Mouse (Mus musculus) spleen, adult 2 months (tissue): Measurements from ENCODE around the gene Rpl9-ps6. TPM values are rescaled to one million over a fixed set of nuclear protein-coding genes. Genes with fewer than 3 reads are reported as not detected.

Experiments
- DNase-seq, 2 experiments: peaks; one replicate each; pipeline versions ENCODE4 v3.0.0 to v3.0.0-alpha.2; 2012 to 2021; ENCODE audit warnings: low spot score in 2 of 2, low read depth in 1 of 2
- H3K27ac ChIP-seq: fragments of 200-500 bp; 2 replicates; pipeline ENCODE4 v1.5.1; 2012; ENCODE audit warnings: low read length, inconsistent platforms; ENCODE audit not compliant: insufficient read depth
- H3K27me3 ChIP-seq: fragments of 200-500 bp; 2 replicates; pipeline ENCODE4 v1.6.1; 2012; ENCODE audit warnings: mild to moderate bottlenecking, moderate library complexity, low read length, inconsistent platforms; ENCODE audit not compliant: control insufficient read depth, insufficient read depth
- H3K36me3 ChIP-seq: fragments of 200-500 bp; 2 replicates; pipeline ENCODE4 v1.6.1; 2012; ENCODE audit warnings: mild to moderate bottlenecking, low read length, inconsistent platforms; ENCODE audit not compliant: control insufficient read depth, insufficient read depth
- H3K4me1 ChIP-seq: fragments of 200-500 bp; 2 replicates; pipeline ENCODE4 v1.6.1; 2011; ENCODE audit warnings: inconsistent platforms; ENCODE audit not compliant: control insufficient read depth, insufficient read depth, insufficient read length
- H3K4me3 ChIP-seq: fragments of 200-500 bp; 2 replicates; pipeline ENCODE4 v1.5.1; 2011; ENCODE audit warnings: mild to moderate bottlenecking, inconsistent platforms; ENCODE audit not compliant: insufficient read depth, insufficient read length; ENCODE audit errors: extremely low read depth
- CTCF ChIP-seq: fragments of 200-500 bp; IDR thresholded peaks from 2 replicates; pipeline ENCODE4 v1.5.1; 2011; ENCODE audit warnings: mild to moderate bottlenecking, inconsistent platforms; ENCODE audit not compliant: insufficient read depth, insufficient read length, insufficient replicate concordance; ENCODE audit errors: extremely low read depth
- POLR2A ChIP-seq: fragments of 200-500 bp; IDR thresholded peaks from 2 replicates; pipeline ENCODE4 v1.6.1; 2011; ENCODE audit warnings: low read depth, low read length, inconsistent platforms
- WGBS: fragments of 180-500 bp; shearing (Covaris S2); methylation state at CpG from one replicate; pipeline ENCODE4 v1.1.7; 2018; 5-methylcytosine and 5-hydroxymethylcytosine counted together
- polyA plus RNA-seq: library from polyadenylated mRNA; depleted of rRNA; stranded (reverse); fragments of >200 nt; gene quantifications from 2 replicates; pipeline ENCODE4 v1.2.3, GENCODE M21; 2012

Rpl9-ps6 gene
- polyA plus RNA-seq, 1 experiment = 3.5 TPM

DNA sequence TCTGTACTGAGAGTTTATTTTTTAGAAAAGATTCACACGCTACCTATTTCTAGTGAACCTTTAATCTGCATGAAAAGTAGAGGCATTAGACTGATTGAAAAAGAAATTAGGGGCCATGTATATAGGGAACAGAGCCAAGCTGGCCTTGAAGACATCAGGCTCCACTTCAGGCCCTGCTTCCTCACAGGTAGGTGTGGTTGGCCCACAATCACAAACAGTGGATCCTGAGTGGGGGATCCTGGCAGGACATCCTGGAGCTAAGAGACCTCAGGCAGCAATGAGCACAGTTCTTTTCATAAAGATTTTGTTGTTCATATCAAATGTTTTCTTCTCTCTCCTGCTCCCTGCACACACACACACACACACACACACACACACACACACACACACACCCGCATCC is 9.6 kb downstream of the Rpl9-ps6 start:
- WGBS = 89% methylated on average over 2 of the region's 2 CpGs
- no peaks in the 10 kb centered on the region for H3K27me3 ChIP-seq
- no peaks in the 10 kb centered on the region for H3K4me1 ChIP-seq
- no peak overlapping the region for H3K27ac ChIP-seq
- no peak for DNase-seq
- H3K36me3 ChIP-seq = no peaks in the 10 kb centered on the region
- no peak overlapping the region for H3K4me3 ChIP-seq
- no peak for TF ChIP-seq POLR2A
- no peak for TF ChIP-seq CTCF

DNA sequence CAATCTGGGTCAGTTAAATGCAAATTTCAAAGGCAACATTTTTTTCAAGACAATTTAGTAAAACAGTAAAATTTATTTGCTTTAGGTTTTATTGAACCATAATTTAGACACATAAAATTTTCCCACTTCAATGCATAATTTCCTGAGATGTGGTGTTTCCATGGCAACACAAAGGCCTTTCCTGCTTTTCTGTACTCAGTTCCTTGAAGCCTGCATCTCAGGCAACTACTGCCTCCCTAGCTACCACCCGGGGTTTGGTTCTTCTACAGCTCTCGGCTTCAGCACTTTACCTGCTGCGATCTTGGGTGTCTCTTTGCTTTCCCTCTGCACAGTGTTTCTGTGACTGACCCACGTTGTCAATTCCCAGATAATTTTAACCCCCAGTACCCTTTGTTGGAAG is 14.1 kb downstream of the Rpl9-ps6 start:
- no peak for DNase-seq
- TF ChIP-seq CTCF (no peak), POLR2A (no peak)
- Histone ChIP-seq H3K4me3 (no peak overlapping the region), H3K27me3 (no peaks in the 10 kb centered on the region), H3K27ac (no peak overlapping the region), H3K36me3 (no peaks in the 10 kb centered on the region), H3K4me1 (no peaks in the 10 kb centered on the region)
- 91% methylated on average over 4 of the region's 4 CpGs for WGBS

DNA sequence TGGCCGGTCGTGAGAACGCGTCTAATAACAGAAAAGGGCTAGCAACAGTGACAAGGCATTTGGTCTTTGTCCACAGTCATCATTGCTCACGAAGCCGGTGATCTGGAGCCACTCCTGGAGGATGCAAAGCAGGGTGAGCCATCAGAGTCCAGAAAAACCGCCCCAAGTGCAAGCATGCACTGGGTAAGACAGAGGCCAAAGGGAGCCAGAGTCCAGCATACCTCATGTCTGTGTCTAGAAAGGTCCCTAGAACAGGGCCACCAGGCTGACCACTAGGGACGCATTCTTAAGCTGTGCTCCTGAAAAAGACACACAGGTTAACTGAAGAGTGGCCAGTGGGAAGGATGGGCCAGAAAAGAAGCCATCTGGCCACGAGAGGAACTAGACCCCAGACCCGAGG is 17.4 kb downstream of the Rpl9-ps6 start:
- H3K36me3 ChIP-seq = no peaks in the 10 kb centered on the region
- H3K27ac ChIP-seq = no peak overlapping the region
- H3K4me1 ChIP-seq = no peaks in the 10 kb centered on the region
- DNase-seq = no peak
- no peaks in the 10 kb centered on the region for H3K27me3 ChIP-seq
- TF ChIP-seq POLR2A = no peak
- no peak for TF ChIP-seq CTCF
- no peak overlapping the region for H3K4me3 ChIP-seq
- WGBS = 95% methylated on average over 10 of the region's 10 CpGs

DNA sequence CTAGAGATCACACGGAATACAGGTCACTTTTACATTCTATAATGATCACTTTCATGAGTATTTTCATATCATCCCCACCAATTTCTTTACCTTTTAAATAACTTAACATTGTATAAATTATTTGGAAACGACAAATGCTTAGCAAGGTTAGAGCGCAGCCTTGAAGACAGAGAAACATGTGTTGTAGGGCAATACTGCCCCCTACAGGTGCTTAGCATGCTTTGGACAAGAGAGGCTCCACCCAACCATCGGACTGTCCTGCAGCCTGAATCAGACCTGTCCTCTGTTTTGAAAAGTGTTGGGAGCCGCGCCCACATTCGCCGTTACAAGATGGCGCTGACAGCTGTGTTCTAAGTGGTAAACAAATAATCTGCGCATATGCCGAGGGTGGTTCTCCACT is 24.8 kb downstream of the Rpl9-ps6 start:
- H3K27me3 ChIP-seq = no peaks in the 10 kb centered on the region
- H3K36me3 ChIP-seq = no peaks in the 10 kb centered on the region
- no peak overlapping the region for H3K4me3 ChIP-seq
- TF ChIP-seq POLR2A = no peak
- TF ChIP-seq CTCF = peak; percentile 28; the same call in 1 of the 2 replicates
- H3K27ac ChIP-seq = no peak overlapping the region
- DNase-seq = peak; percentile 27 to 48
- no peaks in the 10 kb centered on the region for H3K4me1 ChIP-seq
- WGBS = 92% methylated on average over 11 of the region's 11 CpGs

DNA sequence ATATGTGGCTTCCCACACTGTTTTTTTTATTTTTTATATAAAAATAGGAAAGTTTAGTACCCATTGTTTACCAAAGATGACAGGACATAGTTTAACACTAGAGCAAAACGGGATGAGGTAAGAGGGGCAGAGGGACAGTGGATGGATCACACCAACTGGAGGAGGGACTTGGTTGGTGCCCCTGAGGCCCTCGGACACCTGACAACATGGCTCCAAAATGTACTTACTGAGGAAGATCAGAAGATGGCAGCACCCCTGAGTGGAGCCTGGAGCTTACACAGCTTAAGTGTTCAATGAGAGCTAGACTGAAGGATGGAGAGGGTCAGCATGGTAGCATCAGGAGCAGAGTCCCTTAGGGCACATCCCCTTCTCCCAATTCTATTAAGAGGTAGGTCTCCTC is 27.0 kb downstream of the Rpl9-ps6 start:
- Histone ChIP-seq H3K4me3 (no peak overlapping the region), H3K36me3 (no peaks in the 10 kb centered on the region), H3K27me3 (no peaks in the 10 kb centered on the region), H3K27ac (no peak overlapping the region), H3K4me1 (no peaks in the 10 kb centered on the region)
- TF ChIP-seq CTCF = no peak
- no peak for TF ChIP-seq POLR2A
- DNase-seq = no peak
- 85% methylated on average over 2 of the region's 2 CpGs for WGBS

DNA sequence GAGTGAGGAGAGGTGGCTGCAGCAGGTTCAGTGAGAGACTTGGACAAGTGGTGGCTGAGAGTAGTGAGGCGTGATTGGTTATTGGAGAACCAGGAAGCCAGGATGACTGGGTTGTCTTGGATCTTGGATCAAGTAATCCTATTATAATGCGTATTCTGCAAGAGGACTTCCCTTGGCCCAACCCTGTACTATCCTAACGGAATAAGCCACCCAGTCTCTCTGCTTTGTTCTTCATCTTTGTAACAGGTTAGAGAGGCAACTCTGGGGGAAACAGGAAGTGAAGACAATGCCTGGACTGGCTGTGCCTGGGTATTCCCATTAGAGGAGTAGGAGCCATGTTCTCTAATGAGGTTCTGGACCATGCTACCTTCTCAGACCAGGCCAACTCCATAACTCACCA is 40.5 kb downstream of the Rpl9-ps6 start:
- no peaks in the 10 kb centered on the region for H3K4me1 ChIP-seq
- TF ChIP-seq CTCF = no peak
- TF ChIP-seq POLR2A = no peak
- no peaks in the 10 kb centered on the region for H3K27me3 ChIP-seq
- H3K4me3 ChIP-seq = no peak overlapping the region
- 89% methylated on average over 3 of the region's 3 CpGs for WGBS
- no peak for DNase-seq
- no peaks in the 10 kb centered on the region for H3K36me3 ChIP-seq
- H3K27ac ChIP-seq = no peak overlapping the region

DNA sequence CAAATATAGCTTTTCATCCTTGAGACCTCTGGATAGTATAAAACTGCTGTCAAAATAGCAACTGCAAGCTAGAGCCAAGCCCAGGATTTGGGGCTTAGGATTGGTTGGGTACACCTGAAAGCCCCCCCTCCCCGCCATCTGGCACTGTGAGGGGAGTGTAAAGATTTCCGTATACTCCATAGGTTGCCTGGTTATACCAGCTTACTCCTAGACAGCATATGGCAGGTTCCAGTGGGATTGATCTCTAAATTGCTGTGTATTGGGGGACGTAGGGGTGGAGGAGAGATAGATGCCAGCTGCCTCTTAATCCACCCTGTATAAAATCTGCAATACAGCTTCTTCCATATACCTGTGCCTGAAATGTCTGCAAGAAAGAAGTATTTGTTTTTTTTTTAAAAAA is 41.7 kb downstream of the Rpl9-ps6 start:
- WGBS = 97% methylated on average over 3 of the region's 3 CpGs
- Histone ChIP-seq H3K27ac (no peak overlapping the region), H3K4me3 (no peak overlapping the region), H3K36me3 (no peaks in the 10 kb centered on the region), H3K27me3 (no peaks in the 10 kb centered on the region), H3K4me1 (no peaks in the 10 kb centered on the region)
- no peak for TF ChIP-seq POLR2A
- no peak for TF ChIP-seq CTCF
- DNase-seq = no peak
